Mouse (Mus musculus): ENCODE results near the gene Cilp2. TPM values are rescaled to one million over a fixed set of nuclear protein-coding genes. Genes with fewer than 3 reads are reported as not detected.

Cilp2 gene
- polyA plus RNA-seq, 1 experiment from 2014 or later = 0.47 TPM

- Histone ChIP-seq H3K4me3 (no peak overlapping the region), H3K27me3 (ENCODE audit: low read depth, poor library complexity, severe bottlenecking) (peaks cover 23% of the 10 kb centered on the region), H3K36me3 (peaks cover 75% of the 10 kb centered on the region), H3K9me3 (replicated peaks) (no peaks in the 10 kb centered on the region), H3K4me1 (peaks cover 94% of the 10 kb centered on the region), H3K27ac (replicated peaks) (no peak overlapping the region)
- DNase-seq (ENCODE audit: low spot score) = no peak
- 79% methylated on average over 4 of the region's 4 CpGs for WGBS
These were observed 8.4 kb upstream of the Cilp2 start for GRCm38 (mm10) chr8:69895772-69896451.

- Histone ChIP-seq H3K9me3 (replicated peaks) (no peaks in the 10 kb centered on the region), H3K36me3 (peaks cover 73% of the 10 kb centered on the region), H3K4me3 (no peak overlapping the region), H3K27ac (replicated peaks) (no peak overlapping the region), H3K27me3 (ENCODE audit: low read depth, poor library complexity, severe bottlenecking) (peaks cover 33% of the 10 kb centered on the region), H3K4me1 (peaks cover 89% of the 10 kb centered on the region)
- DNase-seq (ENCODE audit: low spot score) = no peak
- WGBS = 53% methylated on average over 6 of the region's 6 CpGs
These were observed 7.4 kb upstream of the Cilp2 start for GRCm38 (mm10) chr8:69894836-69895332.

DNA sequence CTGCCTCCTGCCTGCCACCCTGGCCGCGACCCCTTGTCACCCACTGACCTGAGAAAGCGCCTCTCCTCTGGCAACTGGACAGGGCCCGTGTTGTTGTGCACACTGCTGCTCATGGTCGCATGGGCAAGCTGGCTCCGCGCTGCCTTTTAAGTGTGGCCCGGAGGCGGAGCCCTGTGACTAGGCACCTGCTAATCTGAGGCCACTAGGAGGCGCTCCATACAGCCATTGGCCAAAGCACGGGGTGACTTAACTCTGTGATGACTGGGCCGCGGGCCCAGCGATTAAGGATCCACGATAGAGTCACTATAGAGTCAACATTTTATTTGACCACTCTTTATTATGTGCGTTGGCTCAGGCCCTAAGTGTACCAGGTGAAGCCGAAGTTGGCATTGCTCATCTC, 6.4 kb upstream of the Cilp2 start:
- Histone ChIP-seq H3K9me3 (replicated peaks) (no peaks in the 10 kb centered on the region), H3K27me3 (ENCODE audit: low read depth, poor library complexity, severe bottlenecking) (peaks cover 43% of the 10 kb centered on the region), H3K4me1 (peaks cover 85% of the 10 kb centered on the region), H3K4me3 (no peak overlapping the region), H3K27ac (replicated peaks) (no peak overlapping the region), H3K36me3 (peaks cover 66% of the 10 kb centered on the region)
- peak; percentile 74 for DNase-seq (ENCODE audit: low spot score)
- 26% methylated on average over 17 of the region's 17 CpGs for WGBS

- Histone ChIP-seq H3K4me3 (no peak overlapping the region), H3K9me3 (replicated peaks) (no peaks in the 10 kb centered on the region), H3K27ac (replicated peaks) (0 out of 2 replicates have a peak overlapping the region, but pooled peaks have one; percentile 17), H3K27me3 (ENCODE audit: low read depth, poor library complexity, severe bottlenecking) (peaks cover 74% of the 10 kb centered on the region), H3K4me1 (peaks cover 90% of the 10 kb centered on the region), H3K36me3 (peaks cover 37% of the 10 kb centered on the region)
- WGBS = 36% methylated on average over 19 of the region's 19 CpGs
- peak; percentile 70 for DNase-seq (ENCODE audit: low spot score)
These were observed 3.3 kb upstream of the Cilp2 start for GRCm38 (mm10) chr8:69890813-69891241.

DNA sequence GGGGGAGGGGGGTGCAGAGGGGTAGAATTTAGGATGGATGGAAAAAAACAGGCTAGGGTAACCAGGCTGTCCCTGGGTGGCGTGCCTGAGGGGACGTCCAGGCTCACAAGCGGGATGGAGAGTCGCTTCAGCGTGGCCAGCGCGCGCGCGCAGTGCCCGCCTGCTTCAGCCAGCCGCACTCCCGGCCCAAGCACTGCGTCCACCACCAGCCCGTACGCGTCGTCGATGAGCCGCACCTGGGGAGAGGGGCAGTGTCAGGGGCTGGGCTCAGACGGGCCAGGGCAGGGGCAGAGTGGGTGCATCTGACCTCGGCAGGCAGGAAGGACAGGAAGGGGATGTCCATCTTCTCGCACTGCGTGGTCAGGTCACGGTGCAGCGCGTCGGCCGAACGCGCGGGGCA, 1.4 kb upstream of the Cilp2 start:
- Histone ChIP-seq H3K4me3 (peak overlapping the region; percentile 42), H3K27ac (replicated peaks) (no peak overlapping the region), H3K27me3 (ENCODE audit: low read depth, poor library complexity, severe bottlenecking) (peaks cover 93% of the 10 kb centered on the region), H3K36me3 (peaks cover 21% of the 10 kb centered on the region), H3K9me3 (replicated peaks) (no peaks in the 10 kb centered on the region), H3K4me1 (peaks cover 73% of the 10 kb centered on the region)
- WGBS = 5% methylated on average over 32 of the region's 32 CpGs
- DNase-seq (ENCODE audit: low spot score) = peak; percentile 43

- no peaks in the 10 kb centered on the region for H3K9me3 ChIP-seq (replicated peaks)
- peak; percentile 37 for DNase-seq (ENCODE audit: low spot score)
- WGBS = 7% methylated on average over 24 of the region's 24 CpGs
- no peak overlapping the region for H3K27ac ChIP-seq (replicated peaks)
- H3K27me3 ChIP-seq (ENCODE audit: low read depth, poor library complexity, severe bottlenecking) = peaks cover 99% of the 10 kb centered on the region
- peaks cover 15% of the 10 kb centered on the region for H3K36me3 ChIP-seq
- H3K4me1 ChIP-seq = peaks cover 67% of the 10 kb centered on the region
- H3K4me3 ChIP-seq = peak overlapping the region; percentile 42
These were observed 868 bp upstream of the Cilp2 start for GRCm38 (mm10) chr8:69888244-69888866.

DNA sequence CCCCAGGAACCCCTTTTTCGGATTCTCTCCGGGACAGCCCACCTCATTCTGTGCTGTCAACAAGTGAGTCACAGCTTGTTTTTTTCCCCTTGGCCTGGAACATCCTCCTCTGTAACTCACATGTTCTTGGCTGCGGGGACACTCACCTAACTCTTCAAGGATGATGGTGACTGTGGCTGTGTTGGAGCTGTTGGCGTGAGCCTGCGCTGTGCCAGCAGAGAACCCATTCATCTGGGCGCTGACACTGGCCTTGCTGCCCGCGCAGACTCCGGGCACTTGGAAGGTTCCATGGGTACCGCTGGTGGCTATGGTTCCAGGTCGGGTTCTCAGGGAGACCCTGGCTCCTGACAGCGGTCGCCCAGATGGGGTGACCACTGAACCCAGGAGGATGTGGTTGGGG, 3.3 kb downstream of the Cilp2 start:
- Histone ChIP-seq H3K27ac (replicated peaks) (no peak overlapping the region), H3K4me1 (peaks cover 62% of the 10 kb centered on the region), H3K4me3 (no peak overlapping the region), H3K9me3 (replicated peaks) (no peaks in the 10 kb centered on the region), H3K27me3 (ENCODE audit: low read depth, poor library complexity, severe bottlenecking) (peaks cover 100% of the 10 kb centered on the region), H3K36me3 (no peaks in the 10 kb centered on the region)
- no peak for DNase-seq (ENCODE audit: low spot score)
- 54% methylated on average over 13 of the region's 13 CpGs for WGBS

GRCm38 (mm10) chr8:69882833-69883600, 4.5 kb downstream of the Cilp2 start:
- Histone ChIP-seq H3K9me3 (replicated peaks) (no peaks in the 10 kb centered on the region), H3K4me1 (peaks cover 51% of the 10 kb centered on the region), H3K36me3 (no peaks in the 10 kb centered on the region), H3K4me3 (peak overlapping the region; percentile 49), H3K27me3 (ENCODE audit: low read depth, poor library complexity, severe bottlenecking) (peaks cover 100% of the 10 kb centered on the region), H3K27ac (replicated peaks) (no peak overlapping the region)
- no peak for DNase-seq (ENCODE audit: low spot score)
- 12% methylated on average over 52 of the region's 52 CpGs for WGBS

DNA sequence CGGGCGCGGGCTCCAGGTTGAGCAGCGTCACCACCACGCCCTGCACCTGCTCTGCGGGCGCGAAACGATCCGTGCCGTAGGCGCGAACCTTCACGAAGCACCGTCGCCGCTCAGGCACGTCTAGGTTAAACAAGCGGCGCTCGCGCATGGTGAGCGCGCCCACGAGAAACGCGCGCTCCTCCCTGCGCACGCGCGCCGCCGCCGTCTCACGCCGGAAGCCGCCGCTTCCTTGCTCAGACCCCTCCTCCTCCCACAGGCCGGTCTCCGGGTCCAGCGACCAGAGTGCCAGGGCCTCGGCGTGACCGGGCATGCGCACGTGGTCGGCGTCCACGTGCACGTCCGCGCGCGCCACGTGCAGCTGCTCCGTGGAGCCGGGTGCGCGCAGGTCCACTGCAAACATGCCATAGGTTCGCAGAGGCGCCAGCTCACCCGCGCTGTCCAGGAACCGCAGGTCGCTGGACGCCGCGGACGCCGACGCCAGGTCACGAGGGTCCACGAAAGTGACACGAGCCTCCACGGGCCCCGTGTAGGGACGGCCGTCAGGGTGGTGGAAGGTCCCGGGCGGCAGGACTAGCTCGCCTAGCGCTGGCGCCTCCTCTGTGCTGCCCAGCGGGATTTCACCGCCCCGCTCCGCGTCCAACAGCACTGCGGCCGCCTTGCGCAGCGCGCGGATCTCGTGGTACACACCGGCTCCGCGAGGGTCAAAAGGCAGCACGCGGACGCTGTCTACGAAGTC, 5.3 kb downstream of the Cilp2 start:
- WGBS = 5% methylated on average over 103 of the region's 103 CpGs
- H3K36me3 ChIP-seq = no peaks in the 10 kb centered on the region
- H3K27me3 ChIP-seq (ENCODE audit: low read depth, poor library complexity, severe bottlenecking) = peaks cover 100% of the 10 kb centered on the region
- H3K4me1 ChIP-seq = peaks cover 43% of the 10 kb centered on the region
- peak; percentile 57 for DNase-seq (ENCODE audit: low spot score)
- peak overlapping the region; percentile 49 for H3K4me3 ChIP-seq
- H3K9me3 ChIP-seq (replicated peaks) = no peaks in the 10 kb centered on the region
- peak overlapping the region; percentile 23; the same call in 1 of the 2 replicates for H3K27ac ChIP-seq (replicated peaks)

DNA sequence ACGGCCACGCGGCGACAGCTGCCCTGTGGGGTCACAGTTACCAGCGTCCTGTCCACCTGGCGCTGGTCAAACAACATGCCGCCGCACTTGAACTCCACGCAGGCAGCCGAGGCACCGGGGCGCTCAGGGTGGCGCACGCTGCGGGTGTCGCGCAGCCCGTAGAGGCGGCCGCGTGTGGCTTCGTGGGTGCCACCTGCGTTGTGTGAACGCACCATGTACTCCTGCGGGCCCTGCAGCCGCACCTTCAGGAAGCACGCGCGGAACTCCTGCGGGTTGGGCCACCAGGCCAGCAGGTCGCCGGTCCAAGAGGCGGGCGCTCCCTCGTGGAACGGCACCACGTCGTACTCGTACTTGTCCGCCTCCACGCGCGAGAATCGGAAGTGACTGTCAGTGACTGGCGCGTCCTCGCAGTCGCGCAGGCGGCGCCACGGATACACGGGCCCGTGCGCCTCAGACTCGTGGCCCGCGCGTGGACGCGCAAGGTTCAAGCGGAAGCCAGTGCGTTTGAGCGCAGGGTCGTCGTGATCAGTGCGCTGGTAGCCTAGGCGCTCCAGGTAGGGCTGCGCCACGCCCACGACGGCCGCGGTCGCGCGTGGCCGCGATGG, 6.1 kb downstream of the Cilp2 start:
- no peaks in the 10 kb centered on the region for H3K9me3 ChIP-seq (replicated peaks)
- H3K27me3 ChIP-seq (ENCODE audit: low read depth, poor library complexity, severe bottlenecking) = peaks cover 100% of the 10 kb centered on the region
- H3K27ac ChIP-seq (replicated peaks) = no peak overlapping the region
- DNase-seq (ENCODE audit: low spot score) = no peak
- H3K36me3 ChIP-seq = no peaks in the 10 kb centered on the region
- H3K4me3 ChIP-seq = peak overlapping the region; percentile 49
- H3K4me1 ChIP-seq = peaks cover 35% of the 10 kb centered on the region
- whole genome bisulfite sequencing = 20% methylated on average over 79 of the region's 79 CpGs

- Histone ChIP-seq H3K27me3 (ENCODE audit: low read depth, poor library complexity, severe bottlenecking) (peaks cover 100% of the 10 kb centered on the region), H3K4me1 (peaks cover 29% of the 10 kb centered on the region), H3K4me3 (peak overlapping the region; percentile 49), H3K36me3 (no peaks in the 10 kb centered on the region), H3K27ac (replicated peaks) (no peak overlapping the region), H3K9me3 (replicated peaks) (no peaks in the 10 kb centered on the region)
- WGBS = 11% methylated on average over 37 of the region's 37 CpGs
- no peak for DNase-seq (ENCODE audit: low spot score)
These were observed 6.6 kb downstream of the Cilp2 start for GRCm38 (mm10) chr8:69880841-69881240.

GRCm38 (mm10) chr8:69879678-69880077, 7.8 kb downstream of the Cilp2 start:
- H3K4me3 ChIP-seq = no peak overlapping the region
- H3K36me3 ChIP-seq = no peaks in the 10 kb centered on the region
- H3K4me1 ChIP-seq = peaks cover 30% of the 10 kb centered on the region
- no peak for DNase-seq (ENCODE audit: low spot score)
- H3K27ac ChIP-seq (replicated peaks) = no peak overlapping the region
- H3K27me3 ChIP-seq (ENCODE audit: low read depth, poor library complexity, severe bottlenecking) = peaks cover 99% of the 10 kb centered on the region
- 62% methylated on average over 8 of the region's 8 CpGs for WGBS
- H3K9me3 ChIP-seq (replicated peaks) = no peaks in the 10 kb centered on the region
